Mouse (Mus musculus): ENCODE data around the gene Eef2k. TPM values are rescaled to one million over a fixed set of nuclear protein-coding genes. Genes with fewer than 3 reads are reported as not detected.
A peak's percentile ranks its signal among the peaks of the same experiment; 100 is the strongest.

The Eef2k gene
- 11.6 and 16.9 TPM in 2 replicates for polyA plus RNA-seq (2014; fragmentation: Nextera tagmentation; extraction: Ambion mirVana)

DNA sequence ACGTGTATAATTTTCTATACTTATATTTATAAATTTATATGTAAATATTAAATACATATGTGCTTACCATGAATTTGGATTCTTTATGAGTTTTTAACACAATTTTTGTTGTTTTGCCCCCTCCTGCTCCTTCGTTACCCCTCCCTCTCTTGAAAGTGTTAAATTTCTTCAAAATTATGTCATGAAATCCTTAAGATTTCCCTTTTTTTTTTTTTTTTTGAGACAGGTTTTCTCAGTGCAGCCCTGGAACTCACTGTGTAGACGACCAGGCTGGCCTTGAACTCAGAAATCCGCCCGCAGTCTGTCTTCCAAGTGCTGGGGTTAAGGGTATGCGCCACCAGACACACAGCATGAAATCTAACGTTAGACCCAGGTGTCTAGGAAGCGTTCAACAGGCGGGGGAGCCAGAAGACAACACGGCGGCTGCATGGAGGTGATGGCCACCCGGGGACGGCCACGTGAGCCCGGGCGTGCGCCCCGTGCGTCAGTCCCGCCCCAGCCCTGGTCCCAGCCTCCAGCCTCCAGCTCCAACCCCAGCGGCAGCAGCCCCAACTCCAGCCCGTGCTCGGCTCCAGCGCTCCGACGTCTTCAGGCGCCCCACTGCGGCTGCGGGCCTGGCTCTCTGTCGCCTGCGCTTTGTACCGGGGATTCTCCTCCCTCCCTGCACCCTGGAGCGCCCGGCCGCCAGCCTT is at the start of gene Eef2k:
Gene Eef2k, plus strand, starts transcription at position 487 of the 692 bp plus-strand sequence.
- Histone ChIP-seq H3K27ac (ENCODE audit: low read depth, low read length) (peak within 1 kb of the TSS; percentile 89), H3K4me3 (ENCODE audit: low read depth, low read length) (peak within 1 kb of the TSS; percentile 55), H3K27me3 (ENCODE audit: control insufficient read depth, insufficient read depth, low read length) (no peaks in the 10 kb centered on the region), H3K9ac (replicated peaks; ENCODE audit: low read depth, low read length) (peak within 1 kb of the TSS; percentile 69), H3K36me3 (ENCODE audit: control insufficient read depth, insufficient read depth, low read length) (no peaks in the 10 kb centered on the region), H3K9me3 (ENCODE audit: control insufficient read depth, low read length) (no peaks in the 10 kb centered on the region), H3K4me2 (ENCODE audit: low read depth, low read length) (peak within 1 kb of the TSS; percentile 50), H3K4me1 (ENCODE audit: control insufficient read depth, insufficient read depth, low read length) (peaks cover 7% of the 10 kb centered on the region; the same call in 1 of the 2 replicates)
- peak; percentile 96 for ATAC-seq (ENCODE audit: low read depth)
- 4% methylated on average over 35 of the region's 35 CpGs for WGBS

DNA sequence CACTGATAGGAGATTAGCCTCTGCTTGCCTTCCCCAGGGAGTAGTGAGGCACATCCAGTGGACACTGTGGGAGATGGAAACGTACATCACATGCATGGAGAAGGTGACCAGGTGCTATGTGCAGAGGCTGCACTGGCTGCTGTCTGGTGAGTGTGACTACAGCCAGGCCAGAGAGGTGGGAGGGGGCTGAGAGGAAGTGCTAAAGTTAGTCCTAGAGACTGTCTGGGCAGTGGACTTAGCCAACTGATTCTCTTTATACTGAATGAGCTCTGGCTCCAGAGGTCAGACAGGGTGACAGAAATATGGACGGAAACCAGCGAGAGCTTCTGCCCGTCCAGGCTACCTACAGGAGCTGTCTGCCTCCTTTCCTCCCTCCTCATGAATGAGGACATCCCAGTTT is 47.1 kb upstream of the Eef2k start:
- Histone ChIP-seq H3K9ac (replicated peaks; ENCODE audit: low read depth, low read length) (no peak overlapping the region), H3K27ac (ENCODE audit: low read depth, low read length) (no peak overlapping the region), H3K4me2 (ENCODE audit: low read depth, low read length) (no peak overlapping the region), H3K4me3 (ENCODE audit: low read depth, low read length) (no peak overlapping the region), H3K36me3 (ENCODE audit: control insufficient read depth, insufficient read depth, low read length) (no peaks in the 10 kb centered on the region), H3K9me3 (ENCODE audit: control insufficient read depth, low read length) (no peaks in the 10 kb centered on the region), H3K27me3 (ENCODE audit: control insufficient read depth, insufficient read depth, low read length) (no peaks in the 10 kb centered on the region), H3K4me1 (ENCODE audit: control insufficient read depth, insufficient read depth, low read length) (no peaks in the 10 kb centered on the region)
- no peak for ATAC-seq (ENCODE audit: low read depth)
- 69% methylated on average over 4 of the region's 4 CpGs for WGBS

DNA sequence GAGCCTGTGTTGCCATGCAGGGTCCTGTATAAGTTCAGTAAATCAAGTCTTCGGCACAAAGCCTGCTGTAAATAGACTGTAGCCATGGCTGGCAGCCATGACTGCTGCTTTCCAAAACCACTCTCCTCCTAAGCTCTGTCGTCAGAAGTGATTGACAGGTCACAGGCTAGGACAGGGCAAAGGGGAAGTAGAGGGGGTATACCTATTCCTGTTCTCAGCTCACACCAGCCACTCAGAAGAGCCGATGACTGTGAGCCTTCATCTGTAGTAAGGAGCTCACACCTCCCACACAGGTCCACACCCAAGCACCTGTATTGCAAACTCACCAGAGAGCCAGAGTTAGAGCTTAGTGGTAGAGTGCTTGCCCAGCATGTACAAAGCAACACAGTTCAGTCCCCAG is 46.3 kb upstream of the Eef2k start:
- H3K4me3 ChIP-seq (ENCODE audit: low read depth, low read length): no peak overlapping the region
- no peak overlapping the region for H3K9ac ChIP-seq (replicated peaks; ENCODE audit: low read depth, low read length)
- H3K36me3 ChIP-seq (ENCODE audit: control insufficient read depth, insufficient read depth, low read length): no peaks in the 10 kb centered on the region
- H3K27me3 ChIP-seq (ENCODE audit: control insufficient read depth, insufficient read depth, low read length): no peaks in the 10 kb centered on the region
- no peaks in the 10 kb centered on the region for H3K9me3 ChIP-seq (ENCODE audit: control insufficient read depth, low read length)
- 77% methylated on average over 3 of the region's 3 CpGs for WGBS
- no peaks in the 10 kb centered on the region for H3K4me1 ChIP-seq (ENCODE audit: control insufficient read depth, insufficient read depth, low read length)
- no peak for ATAC-seq (ENCODE audit: low read depth)
- no peak overlapping the region for H3K4me2 ChIP-seq (ENCODE audit: low read depth, low read length)
- no peak overlapping the region for H3K27ac ChIP-seq (ENCODE audit: low read depth, low read length)

DNA sequence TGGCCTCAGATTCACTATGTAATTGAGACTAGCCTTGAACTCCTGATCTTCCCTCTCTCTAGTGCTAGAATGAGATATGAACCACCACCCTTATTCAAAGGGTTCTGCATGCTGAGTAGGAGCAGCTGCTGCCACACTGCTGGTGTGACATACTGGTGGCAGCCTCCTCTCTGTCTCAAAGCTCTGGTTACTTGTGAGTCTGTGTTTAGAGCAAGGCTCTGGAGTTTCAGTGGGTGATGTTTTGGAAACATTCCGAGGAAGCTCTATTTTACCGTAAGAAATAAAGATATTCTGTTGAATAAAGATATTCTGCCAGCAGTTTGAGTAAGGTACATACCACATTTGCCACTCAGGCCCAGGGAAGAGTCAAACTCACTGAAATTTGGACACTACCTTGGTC is 39.4 kb upstream of the Eef2k start:
- H3K9me3 ChIP-seq (ENCODE audit: control insufficient read depth, low read length): no peaks in the 10 kb centered on the region
- H3K36me3 ChIP-seq (ENCODE audit: control insufficient read depth, insufficient read depth, low read length): no peaks in the 10 kb centered on the region
- WGBS: 89% methylated on average over 2 of the region's 2 CpGs
- ATAC-seq (ENCODE audit: low read depth): no peak
- no peak overlapping the region for H3K9ac ChIP-seq (replicated peaks; ENCODE audit: low read depth, low read length)
- no peak overlapping the region for H3K4me3 ChIP-seq (ENCODE audit: low read depth, low read length)
- H3K4me1 ChIP-seq (ENCODE audit: control insufficient read depth, insufficient read depth, low read length): no peaks in the 10 kb centered on the region
- no peaks in the 10 kb centered on the region for H3K27me3 ChIP-seq (ENCODE audit: control insufficient read depth, insufficient read depth, low read length)
- H3K27ac ChIP-seq (ENCODE audit: low read depth, low read length): no peak overlapping the region
- H3K4me2 ChIP-seq (ENCODE audit: low read depth, low read length): no peak overlapping the region

DNA sequence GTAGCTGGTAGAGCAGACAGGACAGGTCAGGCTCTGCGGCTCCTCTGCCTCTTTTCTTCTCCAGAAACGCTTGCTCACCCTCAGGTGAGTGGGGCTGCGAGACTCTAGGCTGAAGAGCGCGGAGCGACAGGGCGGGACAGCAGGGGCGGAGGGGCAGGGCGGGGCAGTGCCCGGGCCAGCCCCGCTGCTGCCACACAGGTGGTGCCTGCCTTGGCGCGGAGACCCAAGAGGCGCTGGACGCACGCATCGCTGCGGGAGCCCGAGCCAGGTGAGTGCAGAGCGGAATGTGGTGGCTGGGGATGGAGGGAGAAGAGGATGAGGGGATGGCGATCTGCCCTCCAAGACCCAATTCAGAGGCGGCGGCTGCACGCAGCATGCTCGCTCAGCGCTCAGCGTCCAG is 32.9 kb upstream of the Eef2k start:
- no peaks in the 10 kb centered on the region for H3K9me3 ChIP-seq (ENCODE audit: control insufficient read depth, low read length)
- no peak for ATAC-seq (ENCODE audit: low read depth)

DNA sequence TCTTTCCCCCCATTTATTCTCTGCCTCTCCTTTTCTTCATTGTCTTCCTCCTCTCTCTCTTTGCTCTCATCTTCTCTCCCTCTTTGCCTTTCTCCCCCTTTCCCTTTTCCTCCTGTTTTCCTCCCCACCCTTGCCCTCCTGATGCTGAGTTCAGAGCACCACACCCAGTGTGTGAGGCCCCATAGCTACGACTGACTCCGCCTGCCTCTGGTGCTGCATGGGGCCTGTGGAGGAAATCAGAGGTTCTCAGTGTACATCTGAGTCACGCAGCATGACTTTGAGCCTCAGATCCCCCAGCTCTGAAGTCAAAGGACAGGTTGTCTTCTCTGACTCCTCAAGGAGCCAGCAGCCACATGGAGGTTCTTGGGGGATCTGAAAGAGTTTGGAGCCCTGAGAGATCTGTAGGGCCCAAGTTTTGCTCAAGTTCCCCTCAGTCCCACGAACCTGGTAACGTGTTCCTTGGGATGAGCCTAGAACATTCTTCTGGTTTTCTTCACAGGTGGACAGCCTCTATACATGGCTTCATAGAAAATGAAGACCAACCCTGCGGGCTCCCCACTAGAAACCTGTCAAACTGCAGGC is 30.7 kb upstream of the Eef2k start, which contains the start of gene Gm5737:
Gene Gm5737, plus strand, starts transcription at position 532 of the 582 bp plus-strand sequence.
- no peak within 1 kb of the TSS for H3K9ac ChIP-seq (replicated peaks; ENCODE audit: low read depth, low read length)

More for the DNA sequence above, 32.9 kb upstream of the Eef2k start:
- no peak overlapping the region for H3K27ac ChIP-seq (ENCODE audit: low read depth, low read length)
- peak overlapping the region; percentile 49 for H3K4me2 ChIP-seq (ENCODE audit: low read depth, low read length)
- no peaks in the 10 kb centered on the region for H3K36me3 ChIP-seq (ENCODE audit: control insufficient read depth, insufficient read depth, low read length)
- H3K27me3 ChIP-seq (ENCODE audit: control insufficient read depth, insufficient read depth, low read length): no peaks in the 10 kb centered on the region
- no peaks in the 10 kb centered on the region for H3K4me1 ChIP-seq (ENCODE audit: control insufficient read depth, insufficient read depth, low read length)
- 5% methylated on average over 27 of the region's 27 CpGs for WGBS
- H3K9ac ChIP-seq (replicated peaks; ENCODE audit: low read depth, low read length): peak overlapping the region; percentile 41
- H3K4me3 ChIP-seq (ENCODE audit: low read depth, low read length): peak overlapping the region; percentile 17; the same call in 1 of the 2 replicates

DNA sequence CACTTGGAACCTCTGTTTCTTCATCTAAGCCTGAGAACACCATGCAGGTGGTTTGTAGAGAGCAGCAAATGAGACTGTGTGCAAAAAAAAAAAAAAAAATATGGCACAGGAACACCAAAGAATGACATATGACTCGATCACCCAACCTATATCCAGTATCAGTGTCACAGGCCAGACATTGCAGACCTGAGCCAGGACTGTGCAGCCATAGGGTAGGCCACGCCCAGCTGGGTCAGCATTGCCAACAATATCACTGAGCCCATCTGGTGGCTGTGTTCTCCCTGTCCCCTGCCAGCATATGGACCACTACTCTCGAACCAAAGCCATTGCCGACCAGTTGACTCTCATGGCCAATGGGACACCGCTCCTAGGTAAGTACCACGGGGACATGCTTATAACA is 25.1 kb upstream of the Eef2k start:
- ATAC-seq (ENCODE audit: low read depth): no peak
- no peak overlapping the region for H3K4me2 ChIP-seq (ENCODE audit: low read depth, low read length)
- H3K4me1 ChIP-seq (ENCODE audit: control insufficient read depth, insufficient read depth, low read length): no peaks in the 10 kb centered on the region
- no peak overlapping the region for H3K27ac ChIP-seq (ENCODE audit: low read depth, low read length)
- no peak overlapping the region for H3K9ac ChIP-seq (replicated peaks; ENCODE audit: low read depth, low read length)
- no peak overlapping the region for H3K4me3 ChIP-seq (ENCODE audit: low read depth, low read length)
- H3K9me3 ChIP-seq (ENCODE audit: control insufficient read depth, low read length): no peaks in the 10 kb centered on the region
- no peaks in the 10 kb centered on the region for H3K27me3 ChIP-seq (ENCODE audit: control insufficient read depth, insufficient read depth, low read length)
- no peaks in the 10 kb centered on the region for H3K36me3 ChIP-seq (ENCODE audit: control insufficient read depth, insufficient read depth, low read length)
- 92% methylated on average over 6 of the region's 6 CpGs for WGBS

More for the DNA sequence above, 30.7 kb upstream of the Eef2k start, which contains the start of gene Gm5737:
- Histone ChIP-seq H3K36me3 (ENCODE audit: control insufficient read depth, insufficient read depth, low read length) (no peaks in the 10 kb centered on the region), H3K4me3 (ENCODE audit: low read depth, low read length) (no peak within 1 kb of the TSS), H3K9me3 (ENCODE audit: control insufficient read depth, low read length) (no peaks in the 10 kb centered on the region), H3K27ac (ENCODE audit: low read depth, low read length) (no peak within 1 kb of the TSS), H3K4me1 (ENCODE audit: control insufficient read depth, insufficient read depth, low read length) (no peaks in the 10 kb centered on the region), H3K27me3 (ENCODE audit: control insufficient read depth, insufficient read depth, low read length) (no peaks in the 10 kb centered on the region), H3K4me2 (ENCODE audit: low read depth, low read length) (no peak within 1 kb of the TSS)
- ATAC-seq (ENCODE audit: low read depth): no peak
- 83% methylated on average over 6 of the region's 6 CpGs for WGBS

DNA sequence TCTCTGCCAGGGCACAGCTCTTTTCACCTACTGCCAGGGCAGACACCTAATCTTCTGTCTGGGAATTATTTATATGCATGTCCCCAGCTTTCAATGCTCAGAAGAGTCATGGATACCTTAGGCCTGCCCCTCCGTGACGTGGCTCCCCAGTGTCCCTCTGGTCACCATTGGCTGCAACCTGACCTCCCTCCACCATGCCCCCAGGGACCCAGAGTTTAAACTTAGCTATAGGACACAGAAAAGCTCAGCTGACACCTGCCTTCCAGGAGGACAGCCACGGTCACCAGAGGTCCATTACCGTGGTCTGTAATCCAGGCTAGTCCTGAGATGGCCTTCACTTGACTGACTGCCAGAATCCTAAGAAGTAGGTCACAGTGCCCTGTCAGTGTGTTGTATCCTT is 23.2 kb upstream of the Eef2k start:
- H3K36me3 ChIP-seq (ENCODE audit: control insufficient read depth, insufficient read depth, low read length): no peaks in the 10 kb centered on the region
- WGBS: 92% methylated on average over 4 of the region's 4 CpGs
- no peak for ATAC-seq (ENCODE audit: low read depth)
- H3K27ac ChIP-seq (ENCODE audit: low read depth, low read length): no peak overlapping the region
- no peak overlapping the region for H3K9ac ChIP-seq (replicated peaks; ENCODE audit: low read depth, low read length)
- no peak overlapping the region for H3K4me3 ChIP-seq (ENCODE audit: low read depth, low read length)
- no peaks in the 10 kb centered on the region for H3K9me3 ChIP-seq (ENCODE audit: control insufficient read depth, low read length)
- no peaks in the 10 kb centered on the region for H3K4me1 ChIP-seq (ENCODE audit: control insufficient read depth, insufficient read depth, low read length)
- no peak overlapping the region for H3K4me2 ChIP-seq (ENCODE audit: low read depth, low read length)
- no peaks in the 10 kb centered on the region for H3K27me3 ChIP-seq (ENCODE audit: control insufficient read depth, insufficient read depth, low read length)

DNA sequence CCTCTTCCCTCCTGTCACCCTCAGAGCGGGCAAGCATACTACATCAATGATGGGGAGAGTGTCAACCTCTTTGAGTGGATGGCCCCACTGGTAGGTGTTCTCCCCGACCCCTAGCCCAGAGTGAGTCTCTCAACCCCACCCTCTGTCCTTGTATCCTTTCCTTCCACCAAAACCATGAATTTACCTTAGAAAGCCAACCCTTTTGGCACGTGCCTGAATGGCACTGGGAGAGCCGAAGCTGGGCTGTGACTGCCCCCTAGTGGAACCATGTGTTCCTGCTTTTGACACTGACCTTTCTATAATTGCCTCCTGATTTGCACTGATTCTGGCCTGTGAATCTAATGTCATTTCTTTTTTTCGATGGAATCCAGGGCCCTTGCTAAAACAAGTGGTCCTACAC is 19.4 kb upstream of the Eef2k start:
- peak; percentile 76 for ATAC-seq (ENCODE audit: low read depth)
- no peaks in the 10 kb centered on the region for H3K4me1 ChIP-seq (ENCODE audit: control insufficient read depth, insufficient read depth, low read length)
- 23% methylated on average over 5 of the region's 5 CpGs for WGBS
- no peaks in the 10 kb centered on the region for H3K9me3 ChIP-seq (ENCODE audit: control insufficient read depth, low read length)
- H3K4me3 ChIP-seq (ENCODE audit: low read depth, low read length): no peak overlapping the region
- no peak overlapping the region for H3K9ac ChIP-seq (replicated peaks; ENCODE audit: low read depth, low read length)
- no peak overlapping the region for H3K27ac ChIP-seq (ENCODE audit: low read depth, low read length)
- no peaks in the 10 kb centered on the region for H3K36me3 ChIP-seq (ENCODE audit: control insufficient read depth, insufficient read depth, low read length)
- H3K27me3 ChIP-seq (ENCODE audit: control insufficient read depth, insufficient read depth, low read length): no peaks in the 10 kb centered on the region
- no peak overlapping the region for H3K4me2 ChIP-seq (ENCODE audit: low read depth, low read length)

Measured in neural tube, embryonic 14.5 days (tissue).